Mouse (Mus musculus): ENCODE data around the gene Dda1. TPM values are rescaled to one million over a fixed set of nuclear protein-coding genes. Genes with fewer than 3 reads are reported as not detected.

The Dda1 gene
- polyA plus RNA-seq, 1 experiment from 2014 or later = 133 TPM

- DNase-seq (ENCODE audit: low spot score) (no peak), ATAC-seq (replicated peaks; ENCODE audit: low FRiP score) (no peak)
- H3K4me3 ChIP-seq (ENCODE audit: low read depth, low read length) = no peak overlapping the region
- WGBS = 95% methylated on average over 5 of the region's 5 CpGs
- H3K27me3 ChIP-seq (ENCODE audit: control insufficient read depth, insufficient read depth, low read length) = no peaks in the 10 kb centered on the region
- no peak overlapping the region; the same call in 1 of the 2 replicates for H3K27ac ChIP-seq (ENCODE audit: low read depth, low read length)
- H3K9ac ChIP-seq (ENCODE audit: low read length) = no peak overlapping the region
- peaks cover 2% of the 10 kb centered on the region; the same call in 1 of the 2 replicates for H3K36me3 ChIP-seq (ENCODE audit: control insufficient read depth, insufficient read depth, low read length)
- no peak overlapping the region for H3K4me2 ChIP-seq (ENCODE audit: low read depth, low read length, severe bottlenecking)
- H3K4me1 ChIP-seq (replicated peaks; ENCODE audit: control insufficient read depth, insufficient read depth, low read length) = peaks cover 6% of the 10 kb centered on the region; the same call in 1 of the 2 replicates
- H3K9me3 ChIP-seq (ENCODE audit: control insufficient read depth, low read length) = no peaks in the 10 kb centered on the region
These were observed 26.8 kb downstream of the Dda1 start for GRCm38 (mm10) chr8:71495811-71496210.

GRCm38 (mm10) chr8:71496481-71496880, 27.5 kb downstream of the Dda1 start:
- peaks cover 2% of the 10 kb centered on the region; the same call in 1 of the 2 replicates for H3K36me3 ChIP-seq (ENCODE audit: control insufficient read depth, insufficient read depth, low read length)
- H3K27me3 ChIP-seq (ENCODE audit: control insufficient read depth, insufficient read depth, low read length) = no peaks in the 10 kb centered on the region
- ATAC-seq (replicated peaks; ENCODE audit: low FRiP score) = no peak
- no peaks in the 10 kb centered on the region for H3K9me3 ChIP-seq (ENCODE audit: control insufficient read depth, low read length)
- no peak for DNase-seq (ENCODE audit: low spot score)
- no peak overlapping the region; the same call in 1 of the 2 replicates for H3K27ac ChIP-seq (ENCODE audit: low read depth, low read length)
- no peak overlapping the region for H3K9ac ChIP-seq (ENCODE audit: low read length)
- H3K4me1 ChIP-seq (replicated peaks; ENCODE audit: control insufficient read depth, insufficient read depth, low read length) = peaks cover 6% of the 10 kb centered on the region; the same call in 1 of the 2 replicates
- H3K4me2 ChIP-seq (ENCODE audit: low read depth, low read length, severe bottlenecking) = no peak overlapping the region
- no peak overlapping the region for H3K4me3 ChIP-seq (ENCODE audit: low read depth, low read length)
- 63% methylated on average over 11 of the region's 11 CpGs for WGBS

- H3K27ac ChIP-seq (ENCODE audit: low read depth, low read length) = no peak overlapping the region
- no peak overlapping the region for H3K9ac ChIP-seq (ENCODE audit: low read length)
- DNase-seq (ENCODE audit: low spot score) = no peak
- H3K9me3 ChIP-seq (ENCODE audit: control insufficient read depth, low read length) = no peaks in the 10 kb centered on the region
- H3K4me2 ChIP-seq (ENCODE audit: low read depth, low read length, severe bottlenecking) = no peak overlapping the region
- no peak overlapping the region for H3K4me3 ChIP-seq (ENCODE audit: low read depth, low read length)
- 93% methylated on average over 1 of the region's 1 CpGs for WGBS
- H3K27me3 ChIP-seq (ENCODE audit: control insufficient read depth, insufficient read depth, low read length) = no peaks in the 10 kb centered on the region
- ATAC-seq (replicated peaks; ENCODE audit: low FRiP score) = no peak
- peaks cover 6% of the 10 kb centered on the region; the same call in 1 of the 2 replicates for H3K4me1 ChIP-seq (replicated peaks; ENCODE audit: control insufficient read depth, insufficient read depth, low read length)
- peaks cover 2% of the 10 kb centered on the region; the same call in 1 of the 2 replicates for H3K36me3 ChIP-seq (ENCODE audit: control insufficient read depth, insufficient read depth, low read length)
These were observed 28.2 kb downstream of the Dda1 start for GRCm38 (mm10) chr8:71497077-71497645.

GRCm38 (mm10) chr8:71497881-71498501, 29.0 kb downstream of the Dda1 start:
- DNase-seq (ENCODE audit: low spot score) (no peak), ATAC-seq (replicated peaks; ENCODE audit: low FRiP score) (no peak)
- no peak overlapping the region for H3K4me3 ChIP-seq (ENCODE audit: low read depth, low read length)
- 0 out of 2 replicates have a peak overlapping the region, but pooled peaks have one; percentile 18 for H3K27ac ChIP-seq (ENCODE audit: low read depth, low read length)
- no peaks in the 10 kb centered on the region for H3K9me3 ChIP-seq (ENCODE audit: control insufficient read depth, low read length)
- no peaks in the 10 kb centered on the region for H3K27me3 ChIP-seq (ENCODE audit: control insufficient read depth, insufficient read depth, low read length)
- H3K4me2 ChIP-seq (ENCODE audit: low read depth, low read length, severe bottlenecking) = no peak overlapping the region
- no peaks in the 10 kb centered on the region for H3K36me3 ChIP-seq (ENCODE audit: control insufficient read depth, insufficient read depth, low read length)
- peaks cover 6% of the 10 kb centered on the region; the same call in 1 of the 2 replicates for H3K4me1 ChIP-seq (replicated peaks; ENCODE audit: control insufficient read depth, insufficient read depth, low read length)
- WGBS = 29% methylated on average over 15 of the region's 15 CpGs
- no peak overlapping the region for H3K9ac ChIP-seq (ENCODE audit: low read length)

GRCm38 (mm10) chr8:71498816-71499690, 30.1 kb downstream of the Dda1 start:
- Histone ChIP-seq H3K9me3 (ENCODE audit: control insufficient read depth, low read length) (no peaks in the 10 kb centered on the region), H3K4me3 (ENCODE audit: low read depth, low read length) (no peak overlapping the region), H3K27ac (ENCODE audit: low read depth, low read length) (0 out of 2 replicates have a peak overlapping the region, but pooled peaks have one; percentile 18), H3K4me2 (ENCODE audit: low read depth, low read length, severe bottlenecking) (no peak overlapping the region), H3K36me3 (ENCODE audit: control insufficient read depth, insufficient read depth, low read length) (no peaks in the 10 kb centered on the region), H3K27me3 (ENCODE audit: control insufficient read depth, insufficient read depth, low read length) (no peaks in the 10 kb centered on the region), H3K4me1 (replicated peaks; ENCODE audit: control insufficient read depth, insufficient read depth, low read length) (peaks cover 6% of the 10 kb centered on the region; the same call in 1 of the 2 replicates), H3K9ac (ENCODE audit: low read length) (no peak overlapping the region)
- no peak for ATAC-seq (replicated peaks; ENCODE audit: low FRiP score)
- no peak for DNase-seq (ENCODE audit: low spot score)
- WGBS = 50% methylated on average over 15 of the region's 16 CpGs

GRCm38 (mm10) chr8:71504349-71504748, 35.4 kb downstream of the Dda1 start:
- Histone ChIP-seq H3K27me3 (ENCODE audit: control insufficient read depth, insufficient read depth, low read length) (peaks cover 30% of the 10 kb centered on the region), H3K36me3 (ENCODE audit: control insufficient read depth, insufficient read depth, low read length) (no peaks in the 10 kb centered on the region), H3K27ac (ENCODE audit: low read depth, low read length) (no peak overlapping the region), H3K9me3 (ENCODE audit: control insufficient read depth, low read length) (no peaks in the 10 kb centered on the region), H3K4me3 (ENCODE audit: low read depth, low read length) (no peak overlapping the region), H3K4me1 (replicated peaks; ENCODE audit: control insufficient read depth, insufficient read depth, low read length) (peaks cover 5% of the 10 kb centered on the region; the same call in 1 of the 2 replicates), H3K9ac (ENCODE audit: low read length) (no peak overlapping the region), H3K4me2 (ENCODE audit: low read depth, low read length, severe bottlenecking) (no peak overlapping the region)
- ATAC-seq (replicated peaks; ENCODE audit: low FRiP score) (no peak), DNase-seq (ENCODE audit: low spot score) (no peak)
- WGBS = 83% methylated on average over 4 of the region's 4 CpGs

- 96% methylated on average over 4 of the region's 4 CpGs for WGBS
- Histone ChIP-seq H3K9ac (ENCODE audit: low read length) (no peak overlapping the region), H3K27ac (ENCODE audit: low read depth, low read length) (no peak overlapping the region), H3K27me3 (ENCODE audit: control insufficient read depth, insufficient read depth, low read length) (peaks cover 30% of the 10 kb centered on the region), H3K4me1 (replicated peaks; ENCODE audit: control insufficient read depth, insufficient read depth, low read length) (peaks cover 5% of the 10 kb centered on the region; the same call in 1 of the 2 replicates), H3K4me2 (ENCODE audit: low read depth, low read length, severe bottlenecking) (no peak overlapping the region), H3K4me3 (ENCODE audit: low read depth, low read length) (no peak overlapping the region), H3K9me3 (ENCODE audit: control insufficient read depth, low read length) (no peaks in the 10 kb centered on the region), H3K36me3 (ENCODE audit: control insufficient read depth, insufficient read depth, low read length) (no peaks in the 10 kb centered on the region)
- ATAC-seq (replicated peaks; ENCODE audit: low FRiP score) (no peak), DNase-seq (ENCODE audit: low spot score) (no peak)
These were observed 36.3 kb downstream of the Dda1 start for GRCm38 (mm10) chr8:71505326-71505725.

GRCm38 (mm10) chr8:71505979-71506378, 37.0 kb downstream of the Dda1 start:
- Histone ChIP-seq H3K4me1 (replicated peaks; ENCODE audit: control insufficient read depth, insufficient read depth, low read length) (peaks cover 5% of the 10 kb centered on the region; the same call in 1 of the 2 replicates), H3K9ac (ENCODE audit: low read length) (no peak overlapping the region), H3K4me3 (ENCODE audit: low read depth, low read length) (no peak overlapping the region), H3K27ac (ENCODE audit: low read depth, low read length) (no peak overlapping the region), H3K9me3 (ENCODE audit: control insufficient read depth, low read length) (no peaks in the 10 kb centered on the region), H3K4me2 (ENCODE audit: low read depth, low read length, severe bottlenecking) (no peak overlapping the region), H3K36me3 (ENCODE audit: control insufficient read depth, insufficient read depth, low read length) (no peaks in the 10 kb centered on the region), H3K27me3 (ENCODE audit: control insufficient read depth, insufficient read depth, low read length) (peaks cover 30% of the 10 kb centered on the region)
- ATAC-seq (replicated peaks; ENCODE audit: low FRiP score) = no peak
- no peak for DNase-seq (ENCODE audit: low spot score)
- 84% methylated on average over 4 of the region's 4 CpGs for WGBS
